Mouse (Mus musculus) erythroblast, embryonic 14.5 days (primary cell): ENCODE data around the gene Rcan1.

Experiments
- GATA1 ChIP-seq: IDR thresholded peaks from 2 replicates; pipeline ENCODE4 v1.6.1; 2012; ENCODE audit warnings: low read length, inconsistent platforms, mixed read lengths
- TAL1 ChIP-seq: IDR thresholded peaks from 3 replicates; pipeline ENCODE4 v1.6.1; 2012; ENCODE audit warnings: low read length, inconsistent platforms, mixed read lengths

DNA sequence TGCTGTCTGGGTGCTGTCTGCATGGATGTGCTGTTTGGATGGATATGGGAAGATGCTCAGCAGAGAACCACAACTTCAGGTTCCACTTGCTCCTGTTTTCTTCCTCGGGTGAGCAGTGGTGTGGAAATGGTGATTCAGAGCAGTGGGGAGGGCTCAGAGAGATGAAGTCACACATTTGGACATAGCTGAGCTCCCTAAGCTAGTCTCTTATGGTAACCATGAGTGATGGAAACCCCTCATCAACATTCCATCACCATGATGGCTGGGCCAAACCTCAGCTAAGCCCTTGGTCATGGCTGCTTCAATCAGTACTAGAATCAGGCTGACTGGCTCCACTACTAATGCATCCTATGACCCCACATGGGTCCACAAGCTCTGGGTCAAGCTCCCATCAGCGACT is 30.9 kb downstream of the Rcan1 start:
- no peak for TF ChIP-seq GATA1
- no peak for TF ChIP-seq TAL1
